Mouse (Mus musculus) erythroblast, embryonic 14.5 days (primary cell): ENCODE results near the gene Foxn1. TPM values are rescaled to one million over a fixed set of nuclear protein-coding genes. Genes with fewer than 3 reads are reported as not detected.

Experiments used
- H3K27me3 ChIP-seq: 2 replicates; pipeline ENCODE4 v1.6.1; 2012; ENCODE audit warnings: inconsistent platforms; ENCODE audit not compliant: control insufficient read depth
- H3K36me3 ChIP-seq: 2 replicates; pipeline ENCODE4 v1.6.1; 2012; ENCODE audit warnings: mild to moderate bottlenecking, inconsistent platforms; ENCODE audit not compliant: control insufficient read depth
- H3K4me1 ChIP-seq: 2 replicates; pipeline ENCODE4 v1.6.1; 2012; ENCODE audit warnings: inconsistent platforms; ENCODE audit not compliant: control insufficient read depth
- H3K4me3 ChIP-seq: replicated peaks from 2 replicates; pipeline ENCODE3; 2012; ENCODE audit warnings: moderate library complexity, mild to moderate bottlenecking, inconsistent platforms
- H3K9me3 ChIP-seq: 2 replicates; pipeline ENCODE4 v1.6.1; 2012; ENCODE audit warnings: low read length, inconsistent platforms, mixed read lengths; ENCODE audit not compliant: control insufficient read depth
- GATA1 ChIP-seq: IDR thresholded peaks from 2 replicates; pipeline ENCODE4 v1.6.1; 2012; ENCODE audit warnings: low read length, inconsistent platforms, mixed read lengths
- TAL1 ChIP-seq: IDR thresholded peaks from 3 replicates; pipeline ENCODE4 v1.6.1; 2012; ENCODE audit warnings: low read length, inconsistent platforms, mixed read lengths
- polyA plus RNA-seq: library from polyadenylated mRNA; stranded (reverse); fragments of >175 nt; gene quantifications from 2 replicates; pipeline ENCODE4 v1.2.3, GENCODE M21; 2012

Foxn1 gene
- polyA plus RNA-seq, 1 experiment, result not detected

- Histone ChIP-seq H3K36me3 (no peaks in the 10 kb centered on the region), H3K27me3 (no peaks in the 10 kb centered on the region; the same call in 1 of the 2 replicates), H3K9me3 (no peaks in the 10 kb centered on the region), H3K4me3 (no peak overlapping the region), H3K4me1 (peaks cover 10% of the 10 kb centered on the region)
- TF ChIP-seq GATA1, result no peak
- TF ChIP-seq TAL1, result no peak
These were observed 31.5 kb downstream of the Foxn1 start for GRCm38 (mm10) chr11:78354905-78355304.

DNA sequence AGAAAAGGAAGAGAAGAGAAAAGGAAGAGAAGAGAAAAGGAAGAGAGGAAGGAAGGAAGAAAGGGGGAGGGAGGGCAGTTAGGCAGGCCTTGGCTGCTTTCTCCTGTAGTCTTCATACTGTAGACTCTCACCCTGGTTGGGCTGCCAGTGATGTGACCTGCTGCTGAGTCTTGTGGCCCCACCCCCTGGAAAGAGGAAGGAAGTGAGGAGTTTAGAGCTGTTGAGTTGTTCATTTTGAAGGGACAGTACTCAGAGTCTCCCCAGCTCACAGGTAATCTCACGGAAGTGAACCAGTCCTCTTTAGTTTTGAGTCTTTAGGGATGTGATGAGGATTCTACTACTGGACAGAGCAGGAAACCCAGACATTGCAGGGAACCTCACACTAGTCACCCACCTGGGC is 33.3 kb downstream of the Foxn1 start:
- no peak for TF ChIP-seq GATA1
- TF ChIP-seq TAL1, result no peak
- peaks cover 8% of the 10 kb centered on the region for H3K36me3 ChIP-seq

DNA sequence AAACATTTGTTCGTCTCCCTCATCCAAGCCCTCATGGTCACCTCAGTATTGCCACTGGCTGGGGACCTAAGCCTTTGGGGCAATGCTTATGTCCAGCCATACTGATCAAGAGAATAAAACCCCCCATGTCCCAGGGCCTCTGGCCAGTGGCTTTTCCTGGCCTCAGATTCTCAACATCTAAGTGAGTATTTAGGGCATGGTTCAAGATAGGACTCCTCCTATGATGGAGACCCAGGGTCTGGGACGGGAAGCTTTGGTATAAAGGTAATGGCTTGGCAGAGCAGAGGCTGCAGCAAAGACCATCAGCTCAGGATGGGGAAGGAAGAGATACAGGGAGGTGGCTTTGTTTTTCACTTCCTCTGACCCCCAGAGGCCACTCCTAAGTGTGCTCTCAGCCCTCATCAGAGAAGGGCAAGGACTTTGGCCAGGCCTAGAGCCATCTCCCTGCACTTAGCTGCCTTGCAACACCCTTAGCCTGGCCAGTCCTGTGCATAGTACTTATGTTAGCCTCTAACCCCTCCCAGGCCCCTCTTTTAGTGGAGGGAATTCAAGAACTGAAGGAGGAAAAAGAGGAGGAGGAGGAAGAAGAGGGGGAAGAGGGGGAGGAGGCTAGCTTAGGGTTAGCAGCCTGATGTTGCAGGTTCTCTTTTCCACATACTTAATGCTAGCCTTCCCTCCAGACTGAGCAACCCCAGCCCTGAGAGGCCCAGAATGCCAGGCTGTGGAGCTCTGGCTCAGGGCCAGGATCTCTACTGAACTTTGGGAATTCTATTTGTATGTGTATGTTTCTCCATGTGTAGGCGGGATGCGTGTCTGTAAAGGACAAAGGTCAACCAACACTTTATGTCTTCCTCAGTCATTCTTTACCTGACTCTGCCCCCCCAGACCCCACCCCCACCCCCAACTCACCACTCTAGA is 36.7 kb downstream of the Foxn1 start:
- Histone ChIP-seq H3K9me3 (no peaks in the 10 kb centered on the region), H3K27me3 (no peaks in the 10 kb centered on the region), H3K4me1 (peaks cover 30% of the 10 kb centered on the region), H3K4me3 (no peak overlapping the region), H3K36me3 (peaks cover 24% of the 10 kb centered on the region)
- no peak for TF ChIP-seq TAL1
- TF ChIP-seq GATA1, result no peak

More for the DNA sequence above, 33.3 kb downstream of the Foxn1 start:
- H3K9me3 ChIP-seq, result no peaks in the 10 kb centered on the region
- no peaks in the 10 kb centered on the region for H3K27me3 ChIP-seq
- H3K4me1 ChIP-seq, result no peaks in the 10 kb centered on the region; the same call in 1 of the 2 replicates
- no peak overlapping the region for H3K4me3 ChIP-seq

GRCm38 (mm10) chr11:78348474-78348873 is 37.9 kb downstream of the Foxn1 start:
- Histone ChIP-seq H3K27me3 (no peaks in the 10 kb centered on the region), H3K9me3 (no peaks in the 10 kb centered on the region), H3K36me3 (peaks cover 24% of the 10 kb centered on the region), H3K4me1 (peaks cover 42% of the 10 kb centered on the region), H3K4me3 (no peak overlapping the region)
- TF ChIP-seq TAL1 (no peak), GATA1 (no peak)

DNA sequence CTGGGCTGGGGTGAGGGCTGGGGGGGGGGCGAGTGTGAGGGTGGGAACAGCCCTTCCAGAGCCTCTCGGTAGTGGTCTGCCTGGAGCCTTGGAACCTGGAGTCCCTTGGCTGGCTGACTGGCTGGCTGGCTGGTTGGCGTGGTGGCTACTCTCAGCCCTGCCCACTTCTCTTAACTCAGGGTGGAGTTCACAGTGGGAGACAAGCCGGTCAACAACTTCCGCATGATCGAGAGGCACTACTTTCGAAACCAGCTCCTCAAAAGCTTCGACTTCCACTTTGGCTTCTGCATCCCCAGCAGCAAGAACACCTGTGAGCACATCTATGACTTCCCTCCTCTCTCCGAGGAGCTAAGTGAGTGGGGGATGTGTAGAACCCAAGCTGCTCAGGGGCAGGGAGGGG is 38.5 kb downstream of the Foxn1 start:
- no peaks in the 10 kb centered on the region for H3K9me3 ChIP-seq
- no peak for TF ChIP-seq GATA1
- no peak for TF ChIP-seq TAL1
- H3K27me3 ChIP-seq, result no peaks in the 10 kb centered on the region
- H3K36me3 ChIP-seq, result peaks cover 24% of the 10 kb centered on the region
- H3K4me1 ChIP-seq, result peaks cover 48% of the 10 kb centered on the region
- H3K4me3 ChIP-seq, result no peak overlapping the region

GRCm38 (mm10) chr11:78347070-78347754 is 39.1 kb downstream of the Foxn1 start:
- Histone ChIP-seq H3K36me3 (peaks cover 26% of the 10 kb centered on the region), H3K4me1 (peaks cover 51% of the 10 kb centered on the region), H3K4me3 (no peak overlapping the region), H3K9me3 (no peaks in the 10 kb centered on the region), H3K27me3 (no peaks in the 10 kb centered on the region)
- TF ChIP-seq GATA1 (no peak), TAL1 (no peak)

DNA sequence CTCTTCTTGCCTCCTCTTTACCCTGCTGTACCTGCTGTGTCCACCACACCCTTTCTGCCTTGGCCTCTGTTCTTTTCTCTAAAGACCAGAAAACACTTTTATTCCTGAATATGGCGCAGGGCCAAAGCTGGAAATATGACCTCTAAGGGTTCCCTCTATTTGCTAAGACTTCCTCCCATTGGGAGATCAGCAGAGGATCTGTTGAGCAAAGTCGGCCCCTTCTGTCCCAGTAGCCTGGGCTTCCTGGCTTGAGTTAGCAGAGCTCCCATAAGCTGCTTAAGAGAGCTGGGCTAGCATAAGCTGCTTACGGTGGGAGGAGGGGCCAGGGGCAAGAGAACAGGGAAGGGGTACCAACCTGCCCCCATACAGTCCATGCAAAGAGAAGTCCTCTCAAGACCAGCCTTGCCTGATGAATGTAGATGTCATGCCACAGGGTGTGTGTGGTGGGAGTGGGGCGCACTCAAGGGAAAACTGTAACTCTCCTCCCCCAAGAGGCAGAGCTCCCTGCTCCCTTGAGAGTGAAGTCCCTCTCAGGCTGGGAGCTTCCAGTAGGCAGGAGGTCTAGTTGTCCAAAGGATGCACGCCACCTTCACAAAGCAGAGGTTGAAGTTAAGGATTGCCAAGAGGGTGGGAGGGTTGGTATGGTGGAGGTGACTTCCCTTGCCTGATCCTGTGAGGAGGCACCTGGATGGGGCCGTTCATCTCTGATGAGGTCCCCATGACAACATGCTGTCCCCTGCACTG is 39.9 kb downstream of the Foxn1 start:
- Histone ChIP-seq H3K27me3 (no peaks in the 10 kb centered on the region), H3K4me3 (no peak overlapping the region), H3K9me3 (no peaks in the 10 kb centered on the region), H3K4me1 (peaks cover 51% of the 10 kb centered on the region), H3K36me3 (peaks cover 31% of the 10 kb centered on the region)
- TF ChIP-seq GATA1, result no peak
- no peak for TF ChIP-seq TAL1

DNA sequence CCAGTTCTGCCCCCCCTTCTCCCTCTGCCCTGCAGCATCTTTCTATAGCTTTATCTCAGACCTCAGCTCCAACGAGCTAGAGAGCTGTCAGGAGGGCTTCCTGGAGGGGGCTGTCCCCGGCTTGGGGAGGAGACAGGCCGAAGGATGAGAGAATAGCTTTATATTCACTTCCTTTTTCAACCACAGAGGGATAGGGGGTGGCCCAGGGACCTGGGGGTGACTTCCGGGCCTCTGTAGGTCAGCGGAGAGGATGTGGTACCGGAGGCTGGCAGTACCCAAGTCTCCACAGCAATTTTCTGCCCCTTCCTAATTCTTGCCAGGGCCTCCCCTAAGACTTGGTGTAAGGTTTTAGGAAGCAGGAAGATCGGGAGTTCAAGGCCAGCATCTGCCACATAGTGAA is 40.6 kb downstream of the Foxn1 start:
- TF ChIP-seq TAL1 (no peak), GATA1 (no peak)
- Histone ChIP-seq H3K4me3 (no peak overlapping the region), H3K4me1 (peaks cover 54% of the 10 kb centered on the region), H3K36me3 (peaks cover 38% of the 10 kb centered on the region), H3K27me3 (no peaks in the 10 kb centered on the region), H3K9me3 (no peaks in the 10 kb centered on the region)
